Mouse (Mus musculus) stomach, postnatal 0 days (tissue): ENCODE measurements at regions not wholly inside any gene's neighbourhood (a gene's known extent, or its start where the extent isn't known, plus 50 kb on each side); places are given as distances from the start of the nearest gene placed in this dataset.

Experiments
- CTCF ChIP-seq: IDR thresholded peaks from 2 replicates; pipeline ENCODE4 v1.5.1; 2016; ENCODE audit warnings: antibody characterized with exemption, low read depth, mild to moderate bottlenecking, moderate library complexity
- EP300 ChIP-seq: optimal IDR thresholded peaks from 2 replicates; pipeline ENCODE3; 2016; ENCODE audit warnings: antibody characterized with exemption

DNA sequence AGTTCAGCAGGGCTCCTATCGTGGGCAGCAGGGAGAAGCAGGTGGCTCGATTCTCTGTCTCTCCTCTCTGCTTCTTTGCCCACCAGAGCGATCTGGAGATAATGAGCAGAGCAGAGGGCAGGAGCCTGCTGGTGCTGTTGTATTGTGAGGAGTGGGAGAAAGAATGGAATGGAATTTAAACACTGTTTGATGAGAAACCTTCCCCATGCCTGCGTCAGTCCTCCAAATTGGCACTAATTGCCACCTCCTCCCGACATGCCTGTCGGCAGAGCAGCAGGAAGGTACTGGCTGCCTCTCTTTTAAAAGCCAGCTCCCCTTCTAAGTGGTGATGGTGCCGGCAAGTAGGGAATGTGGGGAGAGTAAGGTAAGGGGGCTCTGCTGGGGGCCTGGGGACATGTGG is 139.2 kb upstream of the Podxl start:
- TF ChIP-seq CTCF (no peak), EP300 (no peak)
